Mouse (Mus musculus) intestine, embryonic 15.5 days (tissue): ENCODE data around the gene Ldhb. TPM values are rescaled to one million over a fixed set of nuclear protein-coding genes. Genes with fewer than 3 reads are reported as not detected.

Experiments
- ATAC-seq: fragments of 200-750 bp; cut with Nextera tagmentation; 2 replicates; pipeline ENCODE4 v1.8.0; 2017; ENCODE audit warnings: moderate TSS enrichment, moderate library complexity
- H3K27ac ChIP-seq: fragments of 300-500 bp; sonication (generic); 2 replicates; pipeline ENCODE4 v1.5.1; 2015; ENCODE audit warnings: mild to moderate bottlenecking, inconsistent platforms
- H3K27me3 ChIP-seq: fragments of 300-500 bp; sonication (generic); replicated peaks from 2 replicates; pipeline ENCODE4 v1.6.1; 2015; ENCODE audit warnings: inconsistent platforms
- H3K36me3 ChIP-seq: fragments of 300-500 bp; sonication (generic); 2 replicates; pipeline ENCODE4 v1.6.1; 2015; ENCODE audit warnings: inconsistent platforms
- H3K4me1 ChIP-seq: fragments of 300-500 bp; sonication (generic); replicated peaks from 2 replicates; pipeline ENCODE4 v1.6.1; 2015; ENCODE audit warnings: inconsistent platforms
- H3K4me2 ChIP-seq: fragments of 300-500 bp; sonication (generic); replicated peaks from 2 replicates; pipeline ENCODE4 v1.6.1; 2015; ENCODE audit warnings: mild to moderate bottlenecking, inconsistent platforms
- H3K4me3 ChIP-seq: fragments of 300-500 bp; sonication (generic); replicated peaks from 2 replicates; pipeline ENCODE4 v1.5.1; 2015; ENCODE audit warnings: inconsistent platforms
- H3K9ac ChIP-seq: fragments of 300-500 bp; sonication (generic); 2 replicates; pipeline ENCODE4 v1.6.1; 2015; ENCODE audit warnings: inconsistent platforms
- H3K9me3 ChIP-seq: fragments of 300-500 bp; sonication (generic); 2 replicates; pipeline ENCODE4 v1.6.1; 2016; ENCODE audit warnings: inconsistent platforms
- WGBS: fragments of 180-500 bp; shearing (Covaris S2); methylation state at CpG from one replicate; pipeline ENCODE4 v1.1.7; 2015; 5-methylcytosine and 5-hydroxymethylcytosine counted together
- polyA plus RNA-seq: library from polyadenylated mRNA; unstranded; fragments of >200 nt; fragmentation: Nextera tagmentation; extraction: Ambion mirVana; gene quantifications from 2 replicates; pipeline ENCODE4 v1.2.1, GENCODE M21; 2015

Ldhb gene
- 93.1 and 100 TPM in 2 replicates for polyA plus RNA-seq

- H3K27ac ChIP-seq = no peak within 1 kb of the TSS
- peak within 1 kb of the TSS; percentile 86 for H3K4me2 ChIP-seq
- WGBS = 0% methylated on average over 18 of the region's 19 CpGs
These were observed at the start of gene Ldhb for GRCm38 (mm10) chr6:142507785-142508162. Gene Ldhb (minus strand): TSS chr6:142507957.

DNA sequence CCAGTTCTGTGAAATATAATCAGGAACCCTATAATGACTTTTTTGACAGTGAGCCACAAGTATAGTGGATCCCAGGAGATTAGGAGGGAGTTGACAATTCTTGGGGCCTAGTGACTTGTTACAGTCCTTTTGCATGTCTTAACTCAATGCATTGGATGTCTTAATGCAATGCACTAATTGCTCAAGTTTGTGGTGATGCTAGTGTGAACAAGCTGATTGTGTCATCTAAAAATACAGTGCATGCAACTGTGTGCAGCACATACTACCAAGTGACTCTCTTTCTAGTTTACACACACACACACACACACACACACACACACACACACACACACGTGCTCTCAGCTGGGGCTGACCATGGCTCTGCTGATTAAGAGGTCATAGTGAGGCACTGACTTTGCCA is 48.2 kb upstream of the Ldhb start:
- H3K27me3 ChIP-seq = no peaks in the 10 kb centered on the region
- H3K9ac ChIP-seq = no peak overlapping the region
- WGBS = 50% methylated on average over 1 of the region's 1 CpGs
- ATAC-seq = no peak
- H3K4me1 ChIP-seq = no peaks in the 10 kb centered on the region; the same call in 1 of the 2 replicates
- no peak overlapping the region for H3K27ac ChIP-seq
- no peaks in the 10 kb centered on the region for H3K36me3 ChIP-seq
- H3K4me3 ChIP-seq = no peak overlapping the region
- no peaks in the 10 kb centered on the region for H3K9me3 ChIP-seq
- no peak overlapping the region for H3K4me2 ChIP-seq

More at GRCm38 (mm10) chr6:142507785-142508162, at the start of gene Ldhb:
- no peaks in the 10 kb centered on the region for H3K9me3 ChIP-seq
- no peaks in the 10 kb centered on the region; the same call in 1 of the 2 replicates for H3K27me3 ChIP-seq
- peak within 1 kb of the TSS; percentile 52 for H3K9ac ChIP-seq
- no peaks in the 10 kb centered on the region for H3K36me3 ChIP-seq
- ATAC-seq = peak; percentile 99
- peak within 1 kb of the TSS; percentile 44 for H3K4me3 ChIP-seq
- peaks cover 6% of the 10 kb centered on the region; the same call in 1 of the 2 replicates for H3K4me1 ChIP-seq

- H3K9ac ChIP-seq = no peak overlapping the region
- no peaks in the 10 kb centered on the region; the same call in 1 of the 2 replicates for H3K4me1 ChIP-seq
- no peak for ATAC-seq
- H3K4me3 ChIP-seq = no peak overlapping the region
- no peak overlapping the region for H3K4me2 ChIP-seq
- no peaks in the 10 kb centered on the region for H3K27me3 ChIP-seq
- H3K9me3 ChIP-seq = no peaks in the 10 kb centered on the region
- H3K36me3 ChIP-seq = no peaks in the 10 kb centered on the region
- H3K27ac ChIP-seq = no peak overlapping the region
- WGBS = 52% methylated on average over 4 of the region's 4 CpGs
These were observed 43.7 kb upstream of the Ldhb start for GRCm38 (mm10) chr6:142551482-142551881.

DNA sequence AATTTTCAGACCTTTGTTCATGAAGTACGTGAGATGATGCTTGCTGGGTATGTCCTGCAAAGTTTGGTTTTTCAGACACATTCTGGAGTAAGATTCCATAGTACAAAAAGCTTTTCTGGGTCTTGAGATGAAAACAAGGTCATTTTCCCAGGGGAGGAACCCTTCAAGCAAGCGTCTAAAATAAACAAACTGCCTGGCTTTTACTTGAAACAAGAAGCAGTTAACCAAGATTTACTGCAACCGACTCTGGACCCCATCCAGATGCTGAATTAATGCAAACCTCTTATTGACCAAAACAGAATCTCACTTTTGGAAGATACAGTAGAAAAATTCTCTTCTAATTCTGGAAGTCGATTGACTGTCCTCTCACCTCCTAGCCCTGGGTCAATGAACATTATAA is 43.1 kb upstream of the Ldhb start:
- peak overlapping the region; percentile 49 for H3K27ac ChIP-seq
- H3K36me3 ChIP-seq = no peaks in the 10 kb centered on the region
- ATAC-seq = no peak
- no peaks in the 10 kb centered on the region for H3K9me3 ChIP-seq
- H3K4me2 ChIP-seq = no peak overlapping the region
- WGBS = 36% methylated on average over 4 of the region's 4 CpGs
- H3K9ac ChIP-seq = no peak overlapping the region
- no peak overlapping the region for H3K4me3 ChIP-seq
- H3K27me3 ChIP-seq = no peaks in the 10 kb centered on the region
- no peaks in the 10 kb centered on the region; the same call in 1 of the 2 replicates for H3K4me1 ChIP-seq

- Histone ChIP-seq H3K36me3 (no peaks in the 10 kb centered on the region), H3K9ac (no peak overlapping the region), H3K27me3 (no peaks in the 10 kb centered on the region), H3K27ac (no peak overlapping the region), H3K4me1 (no peaks in the 10 kb centered on the region; the same call in 1 of the 2 replicates), H3K4me2 (no peak overlapping the region), H3K9me3 (no peaks in the 10 kb centered on the region), H3K4me3 (no peak overlapping the region)
- WGBS = 81% methylated on average over 2 of the region's 2 CpGs
- ATAC-seq = no peak
These were observed 40.6 kb upstream of the Ldhb start for GRCm38 (mm10) chr6:142548377-142548776.

- peak overlapping the region; percentile 45; the same call in 1 of the 2 replicates for H3K27ac ChIP-seq
- H3K9me3 ChIP-seq = no peaks in the 10 kb centered on the region
- no peaks in the 10 kb centered on the region for H3K36me3 ChIP-seq
- H3K4me1 ChIP-seq = no peaks in the 10 kb centered on the region
- no peak overlapping the region for H3K4me3 ChIP-seq
- peak; percentile 62 for ATAC-seq
- H3K27me3 ChIP-seq = no peaks in the 10 kb centered on the region
- WGBS = 59% methylated on average over 14 of the region's 14 CpGs
- 0 out of 2 replicates have a peak overlapping the region, but pooled peaks have one; percentile 2 for H3K4me2 ChIP-seq
- no peak overlapping the region for H3K9ac ChIP-seq
These were observed 37.4 kb upstream of the Ldhb start for GRCm38 (mm10) chr6:142545132-142545531.

DNA sequence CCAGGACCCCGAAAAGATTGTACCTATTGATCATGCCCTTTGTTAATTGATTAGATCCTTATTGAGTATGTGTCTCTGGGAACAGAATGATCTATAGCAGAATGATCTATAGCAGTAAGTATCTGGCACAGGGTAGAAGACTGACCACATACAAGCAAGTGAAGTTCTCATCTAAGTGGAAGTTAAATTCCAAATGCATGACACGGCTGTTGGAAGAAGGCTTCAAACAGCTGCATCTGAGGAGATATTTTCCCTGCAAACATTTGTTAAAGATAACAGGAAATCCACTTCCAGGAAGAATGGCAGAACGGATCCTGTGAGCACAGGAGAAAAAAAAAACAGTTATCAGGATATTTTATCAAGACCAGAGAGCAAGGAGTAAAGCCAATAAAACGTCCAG is 35.9 kb upstream of the Ldhb start:
- Histone ChIP-seq H3K9ac (no peak overlapping the region), H3K4me1 (no peaks in the 10 kb centered on the region), H3K36me3 (no peaks in the 10 kb centered on the region), H3K4me2 (no peak overlapping the region), H3K9me3 (no peaks in the 10 kb centered on the region), H3K4me3 (no peak overlapping the region), H3K27ac (peak overlapping the region; percentile 45; the same call in 1 of the 2 replicates), H3K27me3 (no peaks in the 10 kb centered on the region)
- ATAC-seq = no peak
- WGBS = 41% methylated on average over 4 of the region's 4 CpGs

DNA sequence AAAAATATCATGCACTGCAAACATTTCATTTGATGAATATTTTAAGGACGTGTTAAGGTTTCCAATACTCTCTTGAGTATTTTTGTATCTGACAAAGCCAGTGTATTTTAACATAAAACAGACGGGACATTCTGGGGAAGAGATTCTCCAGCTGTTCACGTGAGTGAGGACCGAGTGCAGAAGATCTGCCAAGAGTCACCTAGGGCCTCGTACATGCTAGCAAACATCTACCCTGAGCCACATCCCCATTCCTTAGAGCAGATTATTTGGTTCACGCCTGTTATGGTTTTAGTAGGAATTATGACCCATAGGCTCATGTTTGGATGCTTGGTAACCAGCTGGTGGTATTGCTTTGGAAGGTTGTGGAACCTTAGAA is 35.0 kb upstream of the Ldhb start:
- WGBS = 53% methylated on average over 6 of the region's 6 CpGs
- no peak overlapping the region for H3K4me2 ChIP-seq
- H3K9ac ChIP-seq = no peak overlapping the region
- H3K36me3 ChIP-seq = no peaks in the 10 kb centered on the region
- H3K4me1 ChIP-seq = 0 out of 2 replicates have a peak, but pooled peaks cover 3% of the 10 kb centered on the region
- H3K27ac ChIP-seq = peak overlapping the region; percentile 13; the same call in 1 of the 2 replicates
- H3K9me3 ChIP-seq = no peaks in the 10 kb centered on the region
- H3K4me3 ChIP-seq = no peak overlapping the region
- peak; percentile 46; the same call in 1 of the 2 replicates for ATAC-seq
- H3K27me3 ChIP-seq = no peaks in the 10 kb centered on the region

- H3K9ac ChIP-seq = no peak overlapping the region
- H3K27me3 ChIP-seq = no peaks in the 10 kb centered on the region
- H3K27ac ChIP-seq = peak overlapping the region; percentile 67
- peak; percentile 50 for ATAC-seq
- H3K4me1 ChIP-seq = 0 out of 2 replicates have a peak, but pooled peaks cover 3% of the 10 kb centered on the region
- H3K4me2 ChIP-seq = no peak overlapping the region
- no peaks in the 10 kb centered on the region for H3K36me3 ChIP-seq
- H3K4me3 ChIP-seq = no peak overlapping the region
- 50% methylated on average over 8 of the region's 8 CpGs for WGBS
- no peaks in the 10 kb centered on the region for H3K9me3 ChIP-seq
These were observed 34.5 kb upstream of the Ldhb start for GRCm38 (mm10) chr6:142542082-142542799.

DNA sequence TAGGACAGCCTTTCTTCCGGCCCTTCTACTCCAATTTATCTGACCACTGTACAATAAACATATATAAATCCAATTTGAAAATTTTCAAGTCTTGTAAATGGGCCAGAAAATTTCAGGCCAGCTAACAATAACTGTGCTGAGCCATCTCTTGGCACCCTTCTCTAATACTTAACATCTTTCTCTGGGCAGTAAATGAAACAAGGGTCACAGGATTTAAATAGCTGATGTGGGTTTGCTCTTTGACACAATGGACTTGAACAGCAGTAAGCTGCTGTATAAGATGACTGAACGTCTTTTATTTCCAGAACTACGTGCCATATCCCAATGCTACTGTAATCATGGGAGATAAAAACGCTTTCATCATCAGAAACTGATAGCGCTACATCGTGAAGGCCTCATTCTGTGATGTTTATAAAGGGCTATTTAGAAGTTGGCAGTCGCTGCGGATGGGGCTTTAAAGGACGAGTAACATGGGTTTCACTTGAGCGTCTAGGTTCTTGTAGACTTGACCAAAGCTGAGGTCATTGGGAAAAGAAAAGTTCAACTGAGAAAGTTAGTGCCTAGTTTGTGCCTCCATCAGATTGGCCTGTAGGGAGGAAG is 32.9 kb upstream of the Ldhb start:
- Histone ChIP-seq H3K4me1 (0 out of 2 replicates have a peak, but pooled peaks cover 3% of the 10 kb centered on the region), H3K27ac (no peak overlapping the region), H3K4me2 (no peak overlapping the region), H3K9ac (no peak overlapping the region), H3K4me3 (no peak overlapping the region), H3K36me3 (no peaks in the 10 kb centered on the region), H3K9me3 (no peaks in the 10 kb centered on the region), H3K27me3 (no peaks in the 10 kb centered on the region)
- no peak for ATAC-seq
- 71% methylated on average over 10 of the region's 10 CpGs for WGBS

- no peak overlapping the region for H3K4me3 ChIP-seq
- H3K9ac ChIP-seq = no peak overlapping the region
- no peaks in the 10 kb centered on the region for H3K36me3 ChIP-seq
- no peak overlapping the region for H3K4me2 ChIP-seq
- 76% methylated on average over 5 of the region's 5 CpGs for WGBS
- H3K27me3 ChIP-seq = no peaks in the 10 kb centered on the region
- H3K4me1 ChIP-seq = 0 out of 2 replicates have a peak, but pooled peaks cover 3% of the 10 kb centered on the region
- H3K9me3 ChIP-seq = no peaks in the 10 kb centered on the region
- H3K27ac ChIP-seq = no peak overlapping the region
- ATAC-seq = no peak
These were observed 32.4 kb upstream of the Ldhb start for GRCm38 (mm10) chr6:142540131-142540530.

DNA sequence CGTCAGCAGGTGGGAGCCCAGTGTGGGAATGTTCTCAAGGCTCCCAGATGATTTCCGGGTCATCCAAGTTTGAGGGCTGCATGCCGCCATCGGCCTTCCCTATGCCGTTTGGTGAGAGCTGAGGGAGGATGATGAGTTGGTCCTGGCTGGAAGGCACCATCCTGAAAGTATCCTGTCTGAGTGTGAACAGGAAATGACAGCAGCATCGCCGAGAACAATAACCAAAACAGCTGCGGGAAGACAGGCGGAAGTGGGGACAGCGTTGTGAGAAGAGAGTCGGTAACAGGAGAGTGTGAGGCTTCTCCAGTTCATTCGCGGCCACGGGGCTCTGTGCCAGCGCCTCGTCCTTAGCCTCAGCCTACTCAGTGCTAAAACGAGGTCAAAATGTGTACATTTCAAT is 30.7 kb upstream of the Ldhb start:
- H3K9me3 ChIP-seq = no peaks in the 10 kb centered on the region
- H3K4me2 ChIP-seq = peak overlapping the region; percentile 24
- H3K4me1 ChIP-seq = 0 out of 2 replicates have a peak, but pooled peaks cover 3% of the 10 kb centered on the region
- no peak overlapping the region for H3K9ac ChIP-seq
- peak; percentile 57; the same call in 1 of the 2 replicates for ATAC-seq
- no peaks in the 10 kb centered on the region for H3K27me3 ChIP-seq
- 0 out of 2 replicates have a peak overlapping the region, but pooled peaks have one; percentile 32 for H3K27ac ChIP-seq
- H3K4me3 ChIP-seq = no peak overlapping the region
- 62% methylated on average over 17 of the region's 17 CpGs for WGBS
- no peaks in the 10 kb centered on the region for H3K36me3 ChIP-seq
